Mouse (Mus musculus): ENCODE results near the gene P4ha1. TPM values are rescaled to one million over a fixed set of nuclear protein-coding genes. Genes with fewer than 3 reads are reported as not detected.

The P4ha1 gene
- polyA plus RNA-seq (2012; rRNA removed) (89.7 and 95.1 TPM in 2 replicates), polyA plus RNA-seq (2014; fragmentation: Nextera tagmentation; extraction: Ambion mirVana) (108 and 110 TPM in 2 replicates)

DNA sequence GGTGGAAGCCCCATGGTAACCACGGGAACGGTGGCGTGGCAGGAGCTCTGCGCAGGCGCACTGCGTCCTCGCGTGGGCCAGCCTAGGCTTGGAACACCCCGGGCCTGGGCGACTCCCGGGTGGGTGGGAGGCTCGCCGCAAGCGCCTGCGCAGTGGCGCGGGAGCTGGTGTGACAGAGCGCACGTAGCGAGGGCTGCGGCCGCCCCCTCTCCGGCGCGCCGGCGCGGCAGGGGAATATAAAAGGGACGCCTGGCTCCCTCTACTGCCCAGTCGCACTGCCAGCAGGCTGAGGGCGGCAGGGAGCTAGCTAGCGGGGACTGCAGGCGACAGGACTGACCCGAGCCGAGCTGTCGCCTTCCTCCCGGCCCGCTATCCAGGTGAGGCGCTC is at the start of gene P4ha1:
Gene P4ha1, plus strand, starts transcription at position 197 of the 388 bp plus-strand sequence.
- H3K4me1 ChIP-seq (ENCODE audit: control insufficient read depth, insufficient read depth, low read length) = peaks cover 19% of the 10 kb centered on the region
- H3K4me3 ChIP-seq (replicated peaks; ENCODE audit: low read length) = peak within 1 kb of the TSS; percentile 74
- peak within 1 kb of the TSS; percentile 83 for H3K9ac ChIP-seq (ENCODE audit: low read depth, low read length, severe bottlenecking)
- peak within 1 kb of the TSS; percentile 73 for H3K4me2 ChIP-seq (replicated peaks; ENCODE audit: low read depth, low read length, severe bottlenecking)
- ATAC-seq (ENCODE audit: low FRiP score, low read depth) (peak; percentile 99), DNase-seq (ENCODE audit: low spot score) (peak; percentile 98)
- no peaks in the 10 kb centered on the region for H3K36me3 ChIP-seq (ENCODE audit: control insufficient read depth, insufficient read depth, low read length)
- no peaks in the 10 kb centered on the region for H3K9me3 ChIP-seq (ENCODE audit: control insufficient read depth, low read length)
- TF ChIP-seq POLR2A (IDR thresholded peaks at IDR 0.05; ENCODE audit: borderline replicate concordance, extremely low read depth, insufficient read depth, insufficient read length) = peak; percentile 100
- WGBS = under 1% methylated on average over 25 of the region's 39 CpGs
- peak within 1 kb of the TSS; percentile 94 for H3K27ac ChIP-seq (replicated peaks; ENCODE audit: low read depth, low read length)
- no peaks in the 10 kb centered on the region for H3K27me3 ChIP-seq (ENCODE audit: control insufficient read depth, insufficient read depth, low read length)

DNA sequence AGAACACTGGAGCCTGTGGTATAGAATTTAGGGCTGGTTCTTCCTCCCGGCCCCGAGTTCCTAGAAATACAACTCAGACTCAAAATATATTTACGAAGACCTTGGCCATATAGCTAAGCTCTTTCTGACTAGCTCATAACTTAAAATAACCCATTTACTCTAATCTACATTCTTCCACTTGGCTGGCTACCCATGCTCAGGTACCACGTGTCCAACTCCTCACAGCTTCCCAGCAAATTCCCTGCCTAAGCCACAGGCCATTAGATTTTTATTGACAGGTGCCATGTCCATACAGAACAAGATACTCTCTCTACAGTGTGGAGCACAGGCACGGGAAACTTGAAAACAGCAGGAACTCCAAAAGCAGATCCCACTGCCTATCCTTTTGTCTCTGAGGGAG is 47.4 kb upstream of the P4ha1 start:
- Histone ChIP-seq H3K4me2 (replicated peaks; ENCODE audit: low read depth, low read length, severe bottlenecking) (no peak overlapping the region), H3K27me3 (ENCODE audit: control insufficient read depth, insufficient read depth, low read length) (no peaks in the 10 kb centered on the region)
- 89% methylated on average over 5 of the region's 5 CpGs for WGBS

DNA sequence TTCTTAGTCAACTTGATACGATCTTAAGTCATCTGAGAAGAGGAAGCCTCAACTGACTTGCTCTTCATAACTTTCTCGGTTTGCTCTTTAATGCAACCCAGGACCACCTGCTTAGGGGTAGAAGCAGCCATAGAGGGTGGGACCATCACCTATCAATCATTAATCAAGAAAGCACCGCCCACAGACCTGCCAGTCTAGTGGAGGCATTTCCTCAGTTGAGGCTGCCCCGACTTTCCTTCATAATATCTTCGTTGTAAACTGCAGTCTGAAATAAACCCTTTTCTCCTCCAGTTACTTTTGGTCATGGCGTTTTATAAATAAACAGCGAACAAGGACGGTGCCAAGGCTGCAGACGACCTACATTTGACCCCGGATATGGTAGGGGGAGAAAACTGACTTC is 46.0 kb upstream of the P4ha1 start:
- Histone ChIP-seq H3K9me3 (ENCODE audit: control insufficient read depth, low read length) (no peaks in the 10 kb centered on the region), H3K4me3 (replicated peaks; ENCODE audit: low read length) (no peak overlapping the region), H3K27ac (replicated peaks; ENCODE audit: low read depth, low read length) (no peak overlapping the region), H3K27me3 (ENCODE audit: control insufficient read depth, insufficient read depth, low read length) (no peaks in the 10 kb centered on the region), H3K4me2 (replicated peaks; ENCODE audit: low read depth, low read length, severe bottlenecking) (no peak overlapping the region), H3K9ac (ENCODE audit: low read depth, low read length, severe bottlenecking) (no peak overlapping the region), H3K4me1 (ENCODE audit: control insufficient read depth, insufficient read depth, low read length) (0 out of 2 replicates have a peak, but pooled peaks cover 2% of the 10 kb centered on the region), H3K36me3 (ENCODE audit: control insufficient read depth, insufficient read depth, low read length) (no peaks in the 10 kb centered on the region)
- TF ChIP-seq POLR2A (IDR thresholded peaks at IDR 0.05; ENCODE audit: borderline replicate concordance, extremely low read depth, insufficient read depth, insufficient read length) = no peak
- 49% methylated on average over 10 of the region's 10 CpGs for WGBS
- DNase-seq (ENCODE audit: low spot score) (no peak), ATAC-seq (ENCODE audit: low FRiP score, low read depth) (no peak)

More for the DNA sequence above, 47.4 kb upstream of the P4ha1 start:
- no peak for TF ChIP-seq POLR2A (IDR thresholded peaks at IDR 0.05; ENCODE audit: borderline replicate concordance, extremely low read depth, insufficient read depth, insufficient read length)
- H3K4me1 ChIP-seq (ENCODE audit: control insufficient read depth, insufficient read depth, low read length) = 0 out of 2 replicates have a peak, but pooled peaks cover 2% of the 10 kb centered on the region
- no peaks in the 10 kb centered on the region for H3K9me3 ChIP-seq (ENCODE audit: control insufficient read depth, low read length)
- H3K9ac ChIP-seq (ENCODE audit: low read depth, low read length, severe bottlenecking) = no peak overlapping the region
- no peaks in the 10 kb centered on the region for H3K36me3 ChIP-seq (ENCODE audit: control insufficient read depth, insufficient read depth, low read length)
- DNase-seq (ENCODE audit: low spot score) (no peak), ATAC-seq (ENCODE audit: low FRiP score, low read depth) (no peak)
- H3K4me3 ChIP-seq (replicated peaks; ENCODE audit: low read length) = no peak overlapping the region
- no peak overlapping the region for H3K27ac ChIP-seq (replicated peaks; ENCODE audit: low read depth, low read length)

DNA sequence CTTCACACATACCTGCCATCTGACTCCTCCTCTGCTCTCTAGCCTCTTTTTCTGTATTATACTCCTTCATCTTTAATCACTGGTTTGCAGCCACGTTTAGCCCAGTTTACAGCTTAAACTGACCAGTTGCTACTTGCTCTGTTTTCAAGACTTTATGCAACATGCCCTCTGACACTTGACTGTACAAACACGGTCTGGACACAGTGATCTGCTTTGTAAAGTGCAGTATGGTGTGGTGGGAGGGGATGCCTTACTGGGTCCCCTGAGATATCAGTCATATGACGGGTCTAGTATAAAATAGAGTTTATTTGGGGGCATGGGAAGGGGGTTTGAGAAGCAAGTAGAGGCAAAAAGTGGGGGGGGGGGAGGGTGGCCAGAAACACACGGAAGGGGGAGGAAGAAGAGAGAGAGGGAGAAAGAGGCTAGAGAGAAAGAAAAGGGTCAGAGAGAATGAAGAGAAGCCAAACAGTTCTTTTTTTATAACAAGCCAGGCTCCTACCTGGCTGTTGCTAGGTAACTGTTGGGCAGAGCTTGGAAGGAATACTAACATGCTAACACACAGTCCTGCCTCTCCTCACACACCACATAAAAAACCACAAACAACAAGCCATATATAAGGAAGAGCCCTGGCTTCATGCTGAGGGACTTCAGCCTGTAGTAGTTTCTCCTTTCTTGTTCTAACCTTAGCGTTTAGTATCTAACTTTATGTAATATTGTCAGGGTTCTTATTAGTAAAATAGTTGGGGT is 45.2 kb upstream of the P4ha1 start:
- Histone ChIP-seq H3K9me3 (ENCODE audit: control insufficient read depth, low read length) (no peaks in the 10 kb centered on the region), H3K27ac (replicated peaks; ENCODE audit: low read depth, low read length) (no peak overlapping the region), H3K27me3 (ENCODE audit: control insufficient read depth, insufficient read depth, low read length) (no peaks in the 10 kb centered on the region), H3K9ac (ENCODE audit: low read depth, low read length, severe bottlenecking) (no peak overlapping the region), H3K4me3 (replicated peaks; ENCODE audit: low read length) (no peak overlapping the region), H3K4me2 (replicated peaks; ENCODE audit: low read depth, low read length, severe bottlenecking) (no peak overlapping the region), H3K4me1 (ENCODE audit: control insufficient read depth, insufficient read depth, low read length) (0 out of 2 replicates have a peak, but pooled peaks cover 2% of the 10 kb centered on the region), H3K36me3 (ENCODE audit: control insufficient read depth, insufficient read depth, low read length) (no peaks in the 10 kb centered on the region)
- DNase-seq (ENCODE audit: low spot score) (no peak), ATAC-seq (ENCODE audit: low FRiP score, low read depth) (no peak)
- 47% methylated on average over 5 of the region's 5 CpGs for WGBS
- no peak for TF ChIP-seq POLR2A (IDR thresholded peaks at IDR 0.05; ENCODE audit: borderline replicate concordance, extremely low read depth, insufficient read depth, insufficient read length)

DNA sequence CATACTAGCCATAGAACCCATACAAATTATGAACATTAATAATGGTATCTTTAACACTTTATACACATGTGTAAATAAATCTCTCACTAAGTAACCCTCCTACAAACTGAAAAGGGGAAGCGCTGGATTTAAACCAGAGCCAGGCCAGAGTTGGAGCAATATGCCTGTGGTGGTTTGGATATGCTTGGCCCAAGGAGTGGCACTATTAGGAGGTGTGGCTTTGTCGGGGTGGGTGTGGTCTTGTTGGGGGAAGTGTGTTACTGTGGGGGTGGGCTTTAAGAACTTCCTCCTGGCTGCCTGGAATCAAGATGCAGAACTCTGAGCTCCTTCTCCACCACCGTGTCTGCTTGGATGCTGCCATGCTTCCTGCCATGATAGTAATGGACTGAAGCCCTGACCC is 39.9 kb upstream of the P4ha1 start:
- Histone ChIP-seq H3K27me3 (ENCODE audit: control insufficient read depth, insufficient read depth, low read length) (no peaks in the 10 kb centered on the region), H3K36me3 (ENCODE audit: control insufficient read depth, insufficient read depth, low read length) (no peaks in the 10 kb centered on the region), H3K9me3 (ENCODE audit: control insufficient read depth, low read length) (no peaks in the 10 kb centered on the region), H3K27ac (replicated peaks; ENCODE audit: low read depth, low read length) (no peak overlapping the region), H3K9ac (ENCODE audit: low read depth, low read length, severe bottlenecking) (no peak overlapping the region), H3K4me3 (replicated peaks; ENCODE audit: low read length) (no peak overlapping the region), H3K4me2 (replicated peaks; ENCODE audit: low read depth, low read length, severe bottlenecking) (no peak overlapping the region), H3K4me1 (ENCODE audit: control insufficient read depth, insufficient read depth, low read length) (no peaks in the 10 kb centered on the region)
- WGBS = 61% methylated on average over 3 of the region's 3 CpGs
- no peak for TF ChIP-seq POLR2A (IDR thresholded peaks at IDR 0.05; ENCODE audit: borderline replicate concordance, extremely low read depth, insufficient read depth, insufficient read length)
- no peak for ATAC-seq (ENCODE audit: low FRiP score, low read depth)
- no peak for DNase-seq (ENCODE audit: low spot score)

Data from limb, embryonic 14.5 days (tissue).